Mouse (Mus musculus) G1E (cell line): ENCODE data around the gene Fam131b.

Source experiments
- CTCF ChIP-seq: IDR thresholded peaks from 2 replicates; pipeline ENCODE4 v1.5.1; 2012; ENCODE audit warnings: low read depth, low read length, inconsistent platforms, mixed read lengths
- TAL1 ChIP-seq: conservative IDR thresholded peaks from 2 replicates; pipeline ENCODE4 v1.6.1; 2012; ENCODE audit warnings: low read depth, low read length, inconsistent platforms, mixed read lengths

- TF ChIP-seq CTCF (no peak), TAL1 (no peak)
These were observed 38.5 kb upstream of the Fam131b start for GRCm38 (mm10) chr6:42362974-42363373.
